Mouse (Mus musculus): ENCODE results near the gene Kif17. TPM values are rescaled to one million over a fixed set of nuclear protein-coding genes. Genes with fewer than 3 reads are reported as not detected.

Gene Kif17
- 0.31 and 0.35 TPM in 2 replicates for polyA plus RNA-seq (2012; rRNA removed)

DNA sequence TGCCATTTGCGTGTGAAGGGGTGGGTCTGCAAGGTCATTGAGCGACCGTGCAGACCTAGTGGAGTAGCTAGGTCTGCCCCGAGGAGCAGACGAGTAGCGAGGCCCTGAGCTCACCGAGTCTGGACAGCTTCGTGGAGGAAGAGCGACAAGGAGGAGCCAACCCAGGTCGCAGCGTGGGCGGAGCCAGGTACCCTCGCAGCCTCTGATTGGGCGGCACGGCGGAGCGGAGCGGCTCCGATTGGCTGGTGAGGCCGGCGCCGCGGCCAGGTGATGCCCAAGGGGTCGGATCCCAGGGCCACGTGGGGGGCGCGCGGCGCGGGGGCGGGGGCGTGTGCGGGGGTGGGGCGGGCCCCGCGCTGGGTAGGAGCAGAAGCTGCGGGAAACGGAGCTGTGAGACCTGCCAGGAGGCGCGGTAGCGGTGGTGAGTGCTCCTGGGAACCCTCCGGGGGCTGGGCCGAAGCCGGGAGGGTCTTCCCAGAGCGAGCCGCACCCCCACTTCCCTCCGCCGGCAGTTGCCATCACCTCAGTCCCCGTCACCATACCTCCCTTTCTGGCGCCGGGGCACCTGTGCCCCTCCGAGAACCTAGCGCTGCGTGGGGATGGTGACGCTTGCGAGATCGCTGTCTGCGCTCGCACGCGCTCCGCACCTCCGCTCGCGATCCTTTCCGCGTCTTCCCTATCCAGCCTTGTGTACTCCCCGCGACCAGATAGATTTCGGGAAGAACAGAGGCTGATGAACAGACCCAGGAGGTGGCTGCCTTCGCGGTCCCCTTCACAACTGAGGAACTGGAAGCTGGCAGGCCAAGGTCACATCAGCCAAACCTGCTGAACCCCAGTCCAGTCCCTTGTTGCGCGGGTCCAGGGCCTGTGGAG lies at the start of gene Kif17, which contains the start of gene Sh2d5:
TSS of gene Kif17 (plus strand) at position 348 of the 873 bp plus-strand sequence.
TSS of gene Sh2d5 (plus strand) at position 316 of the 873 bp plus-strand sequence.

DNA sequence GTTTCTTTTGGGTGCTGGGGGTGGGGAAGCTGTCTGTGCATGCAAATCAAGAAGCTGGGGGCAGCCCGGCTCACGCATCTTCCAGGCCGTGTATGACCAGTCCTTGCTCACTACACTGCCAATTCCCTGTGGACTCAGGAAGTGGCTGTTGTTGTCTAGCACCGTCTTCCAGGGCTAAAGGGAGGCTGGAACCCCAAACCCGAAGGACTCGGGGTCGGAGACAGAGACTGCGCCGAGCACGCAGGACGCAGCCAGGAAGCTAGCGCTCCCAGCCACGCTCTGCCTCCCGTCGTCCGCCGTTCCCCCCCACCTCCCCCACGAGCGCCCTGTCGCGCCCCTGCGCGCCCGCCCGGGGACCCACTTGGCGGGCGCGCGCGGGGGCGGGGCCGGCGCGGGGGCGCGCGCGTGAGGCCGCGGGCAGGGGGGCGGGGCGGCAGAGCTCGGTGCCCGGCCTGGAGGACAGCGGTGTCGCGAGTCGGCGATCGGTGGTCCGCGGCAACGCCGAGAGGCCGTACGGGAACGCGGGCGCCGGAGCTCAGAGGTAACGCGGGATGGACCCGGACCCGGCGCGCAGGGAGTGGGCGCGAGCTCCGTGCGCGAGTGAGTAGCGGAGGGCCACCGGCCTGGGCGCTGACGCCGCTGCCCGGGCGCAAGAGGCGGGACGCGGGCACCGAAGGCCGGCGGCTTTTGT lies 33.9 kb upstream of the Kif17 start, which contains the start of gene Hp1bp3:
TSS of gene Hp1bp3 (plus strand) at position 97 of the 691 bp plus-strand sequence.

DNA sequence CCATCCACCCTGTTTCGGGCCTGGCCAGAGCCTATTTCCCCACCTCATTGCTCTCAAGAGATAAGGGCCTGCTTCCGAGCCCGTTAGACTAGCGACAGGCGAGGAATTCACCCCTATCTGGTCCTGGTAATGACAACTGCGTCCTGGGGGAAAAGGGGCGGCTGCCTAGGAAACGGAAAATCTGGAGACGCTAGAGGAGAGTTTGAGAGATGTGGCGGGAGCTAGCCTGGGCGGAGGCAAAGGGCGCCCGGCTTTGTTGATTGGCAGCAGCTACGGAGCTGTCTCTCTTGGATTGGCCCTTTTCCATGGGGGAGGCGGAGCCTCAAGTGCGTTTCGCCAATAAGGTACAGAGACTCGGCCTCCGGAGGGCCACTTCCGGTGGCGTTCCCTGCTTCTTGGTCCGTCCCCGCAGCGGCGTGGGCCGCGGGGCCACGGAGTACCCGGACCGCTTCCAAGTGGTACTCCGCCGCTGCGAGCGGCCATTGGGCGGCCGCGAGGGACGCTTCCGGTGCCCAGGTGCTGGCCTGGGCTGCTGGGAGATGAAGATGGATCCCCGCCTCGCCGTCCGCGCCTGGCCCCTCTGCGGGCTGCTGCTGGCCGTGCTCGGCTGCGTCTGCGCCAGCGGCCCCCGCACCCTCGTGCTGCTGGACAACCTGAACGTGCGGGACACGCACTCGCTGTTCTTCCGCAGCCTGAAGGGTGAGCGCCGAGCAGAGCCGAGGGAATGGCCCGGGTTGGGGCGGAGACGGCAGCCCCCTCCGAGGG lies 54.3 kb downstream of the Kif17 start, which contains the start of gene Ddost:
TSS of gene Ddost (plus strand) at position 391 of the 765 bp plus-strand sequence.

DNA sequence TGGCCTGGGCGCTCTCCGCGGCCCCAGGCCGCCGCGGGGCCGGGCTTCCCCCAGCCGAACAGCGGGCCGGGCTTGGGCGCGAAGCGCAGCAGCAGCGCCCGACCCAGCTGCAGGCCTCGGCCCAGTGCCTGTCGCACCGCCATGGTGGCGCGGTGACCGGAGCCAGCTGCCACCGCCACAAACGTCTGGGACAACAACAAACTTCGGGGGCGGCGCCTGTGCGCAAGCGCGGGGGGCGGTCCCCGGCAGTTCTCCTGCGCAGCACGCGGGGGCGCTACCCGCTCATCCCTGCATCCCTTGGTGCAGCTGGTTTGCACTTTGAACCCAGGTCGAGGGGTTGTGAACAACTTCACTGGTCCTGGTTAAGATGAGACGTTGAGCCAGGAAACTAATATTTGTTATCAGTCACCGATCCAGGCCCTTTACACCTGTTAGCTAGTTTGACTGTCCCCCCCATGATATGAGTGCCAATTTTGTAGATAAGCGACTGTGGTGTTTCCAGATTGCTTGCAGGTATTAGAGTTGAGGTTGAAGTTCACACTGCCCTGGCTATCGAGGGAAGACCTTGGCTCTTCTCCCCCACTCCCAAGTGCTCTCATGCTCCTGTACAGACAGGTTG lies 76.0 kb downstream of the Kif17 start, which contains the start of gene Pink1:
TSS of gene Pink1 (minus strand) at position 231 of the 619 bp plus-strand sequence.

Other genes with a start within 250 kb of the Kif17 start
- 34.5 and 39.4 TPM in 2 replicates for gene Hp1bp3, start 34.1 kb upstream of the Kif17 start, polyA plus RNA-seq (2012; rRNA removed)
- 0.97 and 1.0 TPM in 2 replicates for gene Sh2d5, start within 50 bp of the Kif17 start, polyA plus RNA-seq (2012; rRNA removed)
- 113 and 114 TPM in 2 replicates for gene Ddost, start 54.3 kb downstream of the Kif17 start, polyA plus RNA-seq (2012; rRNA removed)
- 28.0 and 29.4 TPM in 2 replicates for gene Pink1, start 75.9 kb downstream of the Kif17 start, polyA plus RNA-seq (2012; rRNA removed)
- gene Cda, start 117.6 kb downstream of the Kif17 start, polyA plus RNA-seq (2012; rRNA removed) = 6.0 TPM in 2 replicates
- gene Fam43b, start 146.1 kb downstream of the Kif17 start, polyA plus RNA-seq (2012; rRNA removed) = not detected in 2 replicates
- gene Mul1, start 184.2 kb downstream of the Kif17 start, polyA plus RNA-seq (2012; rRNA removed) = 5.7 and 6.4 TPM in 2 replicates
- 6.9 and 7.1 TPM in 2 replicates for gene Camk2n1, start 203.9 kb downstream of the Kif17 start, polyA plus RNA-seq (2012; rRNA removed)